Mouse (Mus musculus) induced T-regulatory cell, adult 2 months (primary cell): ENCODE results near the gene Nipal1.
A peak's percentile ranks its signal among the peaks of the same experiment; 100 is the strongest.

Experiments
- DNase-seq: peaks from one replicate; pipeline ENCODE4 v3.0.0-alpha.2; 2012; ENCODE audit warnings: low read depth

Nipal1 gene

DNA sequence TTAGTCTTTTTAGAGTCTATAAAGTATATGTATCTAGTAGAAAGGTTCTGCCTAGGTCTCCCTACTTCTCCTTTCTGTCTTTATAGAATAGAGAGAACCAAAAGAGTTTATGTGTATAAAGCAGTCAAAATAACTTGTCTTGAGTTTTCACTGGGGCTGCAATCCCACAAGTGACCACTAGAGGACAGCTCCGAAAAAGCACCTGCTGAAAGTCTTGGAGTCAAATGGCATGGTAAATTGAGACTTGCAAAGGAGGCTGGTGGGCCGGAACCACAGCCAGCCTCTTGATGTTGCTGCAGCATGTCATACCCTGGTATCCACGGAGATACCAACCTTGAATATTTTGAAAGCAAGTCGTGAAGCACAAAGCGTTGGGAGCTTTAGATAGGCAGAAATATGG, 17.7 kb downstream of the Nipal1 start:
- peak; percentile 83 for DNase-seq

GRCm38 (mm10) chr5:72666428-72666827, 18.8 kb downstream of the Nipal1 start:
- no peak for DNase-seq

DNA sequence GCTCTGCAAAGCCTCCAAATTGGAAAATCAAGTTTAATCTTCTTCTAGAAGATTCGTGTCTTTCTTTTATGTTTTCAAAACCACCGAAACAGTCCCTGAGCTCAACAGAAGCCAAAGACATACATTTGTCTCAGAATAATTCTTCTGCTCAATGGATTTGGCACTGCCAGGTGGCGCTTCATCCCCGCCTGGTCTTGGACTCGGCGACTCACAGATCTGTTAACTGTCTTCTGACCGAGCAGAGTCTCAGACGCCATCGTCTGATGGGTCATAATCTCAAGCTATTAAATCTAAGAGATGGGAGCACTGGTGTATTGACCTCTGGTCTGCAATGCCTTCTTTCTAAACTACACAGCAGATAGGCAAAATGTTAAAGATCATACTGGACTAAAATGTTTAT, 20.8 kb downstream of the Nipal1 start:
- DNase-seq = no peak

GRCm38 (mm10) chr5:72671017-72671699, 23.6 kb downstream of the Nipal1 start:
- DNase-seq = no peak

DNA sequence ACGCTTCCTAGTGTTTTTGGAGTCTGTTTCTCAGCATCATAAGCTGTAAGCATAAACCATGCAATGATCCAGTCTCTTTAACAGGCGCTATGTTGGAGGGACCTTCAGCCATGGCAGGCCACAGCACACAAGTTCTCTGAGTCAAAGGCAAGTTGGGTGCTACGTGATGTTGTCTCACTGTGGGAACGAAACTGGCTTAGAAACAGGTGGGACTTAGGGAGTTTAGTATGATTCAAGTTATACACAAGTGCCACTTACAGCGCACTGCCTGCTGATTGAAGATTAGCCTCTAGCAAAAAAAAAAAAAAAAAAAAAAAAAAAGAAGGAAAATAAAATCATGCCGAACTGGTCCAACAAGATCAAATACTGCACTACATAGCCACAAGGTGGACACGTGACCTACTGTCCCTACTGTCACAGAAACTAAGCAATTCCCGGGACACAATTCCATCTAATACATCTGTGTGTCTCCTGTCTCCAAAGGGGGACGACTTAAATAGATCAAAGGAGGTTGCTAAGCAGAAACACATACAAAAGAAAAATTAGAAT, 27.5 kb downstream of the Nipal1 start:
- DNase-seq = no peak

- no peak for DNase-seq
Observed at GRCm38 (mm10) chr5:72681451-72681850, 33.9 kb downstream of the Nipal1 start.

GRCm38 (mm10) chr5:72689556-72689955, 42.0 kb downstream of the Nipal1 start:
- no peak for DNase-seq

GRCm38 (mm10) chr5:72690516-72690915, 42.9 kb downstream of the Nipal1 start:
- DNase-seq = no peak

DNA sequence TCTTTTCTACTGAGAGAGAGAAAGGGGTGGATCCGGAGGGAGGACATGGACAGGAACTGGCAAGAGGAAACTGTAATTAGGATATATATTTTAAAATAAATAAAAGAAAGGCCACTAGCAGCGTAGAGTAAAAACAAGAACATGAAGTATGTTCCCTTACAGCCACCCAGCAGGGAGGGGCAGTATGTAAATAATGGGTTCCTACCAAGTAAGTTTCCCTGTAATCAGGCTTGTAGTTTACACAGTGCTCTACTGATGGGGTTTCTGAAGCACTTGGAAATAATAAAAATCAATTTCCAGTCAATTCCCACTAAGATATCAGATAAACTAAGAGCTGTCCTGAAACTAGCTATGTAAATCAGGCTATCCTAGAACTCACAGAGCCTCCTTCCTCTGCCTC, 47.1 kb downstream of the Nipal1 start:
- no peak for DNase-seq

GRCm38 (mm10) chr5:72696491-72696890, 48.9 kb downstream of the Nipal1 start:
- DNase-seq = no peak

DNA sequence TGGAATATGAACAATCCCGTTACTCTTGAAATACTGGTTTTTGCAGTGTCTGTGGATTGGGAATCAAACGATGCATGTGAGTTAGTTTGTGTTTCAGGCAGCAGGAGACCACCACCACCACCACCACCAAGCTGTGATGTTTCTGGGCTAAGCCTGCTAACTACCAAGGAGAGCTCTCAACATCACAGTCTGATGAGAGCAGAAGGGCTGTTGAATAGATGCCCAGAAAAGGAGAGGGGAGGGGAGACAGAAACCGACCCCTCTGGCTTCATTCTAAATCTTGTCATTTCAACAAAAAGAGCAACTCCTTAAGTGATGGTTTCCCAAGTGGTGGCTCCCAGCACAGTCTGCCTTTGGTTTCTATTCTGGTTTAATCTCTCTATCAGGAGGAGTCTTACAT, 50.7 kb downstream of the Nipal1 start:
- DNase-seq = no peak

DNA sequence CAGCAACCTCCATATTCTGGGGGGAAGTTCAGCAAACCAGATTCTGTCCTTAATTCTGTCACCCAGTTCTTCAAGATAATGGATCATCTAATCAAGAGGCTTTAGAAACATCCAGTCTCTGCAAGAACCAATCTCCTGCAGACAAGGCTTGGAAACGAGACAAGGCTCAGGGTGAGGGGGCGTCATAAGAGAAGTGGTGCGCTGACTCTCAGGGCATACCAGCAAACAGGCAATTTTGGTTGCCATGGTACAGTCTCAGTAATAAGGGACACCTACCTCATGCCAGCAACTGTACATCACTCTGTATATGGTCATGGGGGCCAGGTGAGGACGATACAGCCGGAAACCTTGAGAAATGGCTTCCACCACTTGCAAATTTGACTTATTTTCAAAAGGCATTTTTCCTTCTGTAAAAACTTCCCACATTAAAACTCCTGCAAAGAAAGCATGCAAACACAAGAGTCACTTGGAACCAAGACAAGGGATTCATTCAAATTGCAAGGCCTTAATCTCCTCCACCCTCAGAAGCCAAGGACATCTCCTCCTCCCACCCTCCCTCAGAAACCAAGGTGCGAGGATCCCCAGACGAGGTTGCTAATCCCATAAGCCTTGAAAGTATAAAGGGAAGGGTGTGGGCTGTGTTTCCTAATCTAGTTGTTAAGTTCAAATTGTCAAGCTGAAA, 51.4 kb downstream of the Nipal1 start:
- DNase-seq = no peak

DNA sequence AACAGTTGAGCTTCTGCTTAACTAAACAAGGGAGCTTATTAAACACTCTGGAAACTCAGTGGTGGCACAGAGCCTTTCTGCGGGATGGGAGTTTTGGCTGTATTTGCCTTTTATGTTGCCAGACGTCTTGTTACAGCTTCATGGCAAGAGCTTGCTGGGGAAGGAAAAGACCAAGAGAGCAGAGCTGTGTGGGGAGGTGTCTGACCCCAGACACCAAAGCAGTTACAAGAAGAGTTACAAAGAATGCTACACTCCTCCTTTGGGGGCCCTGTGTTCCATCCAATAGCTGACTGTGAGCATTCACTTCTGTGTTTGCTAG, 51.9 kb downstream of the Nipal1 start:
- no peak for DNase-seq

- no peak for DNase-seq
Observed at GRCm38 (mm10) chr5:72702202-72702601, 54.6 kb downstream of the Nipal1 start.

DNA sequence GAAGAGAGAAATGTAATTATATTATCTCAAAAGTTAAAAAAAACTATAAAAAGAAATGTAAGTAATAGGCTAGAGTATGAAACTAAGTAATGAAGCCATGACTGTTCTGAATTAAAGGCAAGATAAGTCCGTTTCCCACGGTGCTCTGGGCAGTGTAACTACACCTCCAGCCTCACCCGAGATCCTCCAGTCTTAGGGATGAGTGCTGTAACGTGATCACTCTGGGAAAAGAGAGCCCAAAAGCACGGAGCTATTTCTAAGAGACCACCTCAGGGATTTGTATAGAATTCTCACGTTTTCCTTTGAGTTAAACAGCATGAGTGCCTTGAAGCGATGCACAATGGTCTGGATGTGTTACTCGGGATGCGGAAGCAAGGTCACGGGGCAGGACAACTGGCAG, 58.5 kb downstream of the Nipal1 start:
- DNase-seq = no peak

DNA sequence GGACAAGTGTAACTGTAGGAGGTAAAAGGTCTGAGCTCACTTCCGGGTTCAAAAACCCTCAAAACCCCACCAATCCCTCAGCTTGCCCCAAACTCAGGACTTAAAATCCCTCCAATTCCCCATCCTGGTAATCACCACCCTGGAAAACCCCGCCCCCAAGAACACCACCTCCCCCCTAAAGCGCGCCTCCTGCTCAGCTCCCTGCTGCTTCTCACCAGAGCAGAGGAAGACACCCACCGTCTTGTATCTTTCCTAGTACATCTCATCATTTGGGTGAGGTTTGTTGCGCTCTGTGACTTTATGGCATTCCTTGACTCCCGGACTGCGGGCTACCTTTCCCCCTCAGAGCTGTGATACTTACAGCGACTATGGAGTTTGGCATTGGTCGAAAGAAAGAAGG, 59.1 kb downstream of the Nipal1 start:
- no peak for DNase-seq

GRCm38 (mm10) chr5:72709451-72709850, 61.9 kb downstream of the Nipal1 start:
- no peak for DNase-seq

- DNase-seq = no peak
Observed at GRCm38 (mm10) chr5:72709976-72710375, 62.4 kb downstream of the Nipal1 start.

- peak; percentile 88 for DNase-seq
Observed at GRCm38 (mm10) chr5:72710572-72711278, 63.1 kb downstream of the Nipal1 start.

GRCm38 (mm10) chr5:72720587-72720986, 73.0 kb downstream of the Nipal1 start:
- DNase-seq = peak; percentile 68
